Mouse (Mus musculus) cerebellum, adult 11 months (tissue): Measurements from ENCODE around the gene Unc93a.
"Not testable (repeated sequence)": the region's sequence is repeated elsewhere in the genome, so short reads cannot be mapped to it uniquely, and the experiment has no call there.

Experiments used
- DNase-seq: peaks from one replicate; pipeline ENCODE4 v3.0.0; 2022

Unc93a gene

DNA sequence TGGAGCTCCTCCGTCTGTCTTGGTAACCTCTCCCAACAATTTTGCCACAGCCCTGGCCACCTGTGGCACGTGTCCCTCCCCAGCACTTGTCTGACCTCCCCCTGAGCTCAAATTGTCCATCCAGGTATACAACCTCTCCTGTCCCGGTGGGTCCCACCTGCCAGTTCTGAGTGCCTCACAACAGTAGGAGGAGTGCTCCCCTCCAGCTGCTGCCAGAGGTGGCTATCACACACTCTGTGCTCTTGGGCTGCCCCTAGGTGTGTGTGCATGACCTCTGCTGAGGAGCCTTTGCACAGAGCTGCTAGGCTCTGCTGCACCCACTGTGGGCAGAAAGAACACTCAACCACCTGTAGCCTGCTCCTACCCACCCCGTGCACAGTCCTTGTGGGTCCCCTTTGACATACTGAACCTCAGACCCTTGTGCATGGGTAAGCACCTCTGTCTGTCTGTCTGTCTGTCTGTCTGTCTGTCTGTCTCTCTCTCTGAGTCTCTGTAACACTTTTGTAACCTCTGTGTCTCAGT, 63.7 kb downstream of the Unc93a start:
- DNase-seq, result not testable (repeated sequence)

DNA sequence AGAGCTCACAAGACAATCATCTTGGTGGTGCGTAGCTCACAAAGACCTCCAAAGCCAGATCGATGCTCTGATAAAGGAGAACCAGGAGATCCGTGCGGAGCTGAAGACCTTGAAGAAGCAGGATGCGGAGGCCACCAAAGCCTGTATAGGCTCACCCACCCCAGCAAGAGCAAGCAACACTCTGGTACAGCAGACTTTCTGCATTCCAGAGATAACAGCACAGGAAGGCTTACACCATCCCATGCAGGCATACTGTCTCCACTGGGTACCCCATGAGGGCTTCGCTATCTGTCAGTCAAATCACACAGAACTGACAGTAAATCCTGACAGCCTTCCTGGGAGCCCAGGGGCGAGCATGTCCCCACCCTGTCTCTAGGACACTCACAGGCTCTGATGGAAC, 68.7 kb downstream of the Unc93a start:
- DNase-seq, result not testable (repeated sequence)

GRCm38 (mm10) chr17:13060804-13061203, 70.8 kb downstream of the Unc93a start, which contains the start of gene Tcp10b:
Gene Tcp10b (plus strand): TSS chr17:13061104.
- DNase-seq, result not testable (repeated sequence)
